ENCODE assay signal across 23 mouse cellular contexts in genomic region chr6:37703946-37704345, GRCm38 (mm10).
DNase-seq lines count a peak whose midpoint lies in the region; ATAC-seq and TF ChIP-seq lines count a peak whose summit lies in the region.
"Had no signal": no experiment of that assay in that cellular context is flagged by ENCODE, and none has a peak within 500 bp of the region (broad histone marks: within the 10 kb centered on the region; RNA-seq: fewer than 3 reads in every experiment).

No protein-coding gene starts in this region.

- H3K27me3 ChIP-seq in midbrain, postnatal 0 days (ENCODE audit: insufficient read depth, low read length) = no peaks in the 10 kb centered on the region
- H3K27me3 ChIP-seq in midbrain, embryonic 13.5 days = no peaks in the 10 kb centered on the region
- no peaks in the 10 kb centered on the region for H3K27me3 ChIP-seq in limb, embryonic 10.5 days (ENCODE audit: low read depth, poor library complexity, severe bottlenecking)
- H3K27me3 ChIP-seq: forebrain, embryonic 15.5 days; heart, embryonic 13.5 days; intestine, embryonic 15.5 days; Patski had no signal

- H3K9ac ChIP-seq in midbrain, postnatal 0 days (replicated peaks; ENCODE audit: low read length, poor library complexity, severe bottlenecking) = no peak overlapping the region
- no peak overlapping the region for H3K9ac ChIP-seq in midbrain, embryonic 13.5 days (replicated peaks)
- H3K9ac ChIP-seq: forebrain, embryonic 15.5 days; heart, embryonic 13.5 days; hindbrain, embryonic 14.5 days; intestine, embryonic 15.5 days had no signal

- H3K4me3 ChIP-seq in gastrocnemius, adult 2 months = no peak overlapping the region
- no peak overlapping the region for H3K4me3 ChIP-seq in midbrain, postnatal 0 days (ENCODE audit: low read depth, low read length)
- H3K4me3 ChIP-seq in midbrain, embryonic 13.5 days (replicated peaks) = no peak overlapping the region
- no peak overlapping the region for H3K4me3 ChIP-seq in limb, embryonic 10.5 days
- H3K4me3 ChIP-seq: forebrain, embryonic 15.5 days; heart, embryonic 13.5 days; intestine, embryonic 15.5 days had no signal

- no peaks in the 10 kb centered on the region for H3K9me3 ChIP-seq in midbrain, postnatal 0 days (ENCODE audit: low read length)
- H3K9me3 ChIP-seq in midbrain, embryonic 13.5 days = peaks cover 5% of the 10 kb centered on the region
- no peaks in the 10 kb centered on the region for H3K9me3 ChIP-seq in limb, embryonic 10.5 days (replicated peaks)
- H3K9me3 ChIP-seq: forebrain, embryonic 15.5 days; intestine, embryonic 15.5 days had no signal

- ATAC-seq in midbrain, postnatal 0 days (ENCODE audit: low FRiP score) = no peak
- no peak for ATAC-seq in midbrain, embryonic 13.5 days
- ATAC-seq: CD4-positive, CD25-positive, alpha-beta regulatory T cell, adult 4 months; forebrain, embryonic 15.5 days; intestine, embryonic 15.5 days; Patski had no signal

- 83% methylated on average over 2 of the region's 2 CpGs for WGBS in midbrain, postnatal 0 days
- WGBS in midbrain, embryonic 13.5 days = 93% methylated on average over 2 of the region's 2 CpGs
- WGBS in limb, embryonic 10.5 days = 93% methylated on average over 2 of the region's 2 CpGs

- no peak for TF ChIP-seq CTCF in gastrocnemius, adult 2 months (IDR thresholded peaks at IDR 0.05)
- TF ChIP-seq CTCF in midbrain, postnatal 0 days (IDR thresholded peaks at IDR 0.05) = no peak

- H3K27ac ChIP-seq in gastrocnemius, adult 2 months = peak overlapping the region; percentile 91; the same call in 1 of the 2 replicates
- H3K27ac ChIP-seq in midbrain, postnatal 0 days (ENCODE audit: low read depth, low read length) = no peak overlapping the region
- no peak overlapping the region for H3K27ac ChIP-seq in midbrain, embryonic 13.5 days
- no peak overlapping the region for H3K27ac ChIP-seq in limb, embryonic 10.5 days
- H3K27ac ChIP-seq: forebrain, embryonic 15.5 days; heart, embryonic 13.5 days; hindbrain, embryonic 14.5 days; intestine, embryonic 15.5 days had no signal

- DNase-seq in gastrocnemius, adult 2 months = no peak
- no peak for DNase-seq in gastrocnemius, adult 8-10 months (ENCODE audit: low spot score in 2 of 2)
- DNase-seq in midbrain, postnatal 0 days (ENCODE audit: low spot score) = peak; percentile 5
- DNase-seq in brain, adult 2 months (ENCODE audit: low read depth, low spot score) = peak; percentile 30
- DNase-seq in cerebellum, postnatal 14 days = no peak
- no peak for DNase-seq in limb, embryonic 10.5 days (ENCODE audit: low spot score)
- DNase-seq: adrenal gland, postnatal 10 days; adrenal gland, postnatal 36 days; cerebellum, adult 11-12 months; cerebellum, adult 8-10 months; cerebellum, postnatal 10 days; gastrocnemius, postnatal 25 days; heart, adult 18-20 months; heart, postnatal 14 days; heart, postnatal 4 days; kidney, adult 11 months had no signal

- H3K4me1 ChIP-seq in midbrain, postnatal 0 days (ENCODE audit: insufficient read depth, low read length) = no peaks in the 10 kb centered on the region
- H3K4me1 ChIP-seq in midbrain, embryonic 13.5 days (replicated peaks) = no peaks in the 10 kb centered on the region
- no peaks in the 10 kb centered on the region for H3K4me1 ChIP-seq in limb, embryonic 10.5 days
- H3K4me1 ChIP-seq: forebrain, embryonic 15.5 days; heart, embryonic 13.5 days; intestine, embryonic 15.5 days had no signal

- intact Hi-C loops in gastrocnemius, adult 2 months (cut with DNase I) = no loop called here

- no peaks in the 10 kb centered on the region for H3K36me3 ChIP-seq in midbrain, postnatal 0 days (ENCODE audit: insufficient read depth, low read length)
- H3K36me3 ChIP-seq in midbrain, embryonic 13.5 days = no peaks in the 10 kb centered on the region
- no peaks in the 10 kb centered on the region for H3K36me3 ChIP-seq in limb, embryonic 10.5 days
- H3K36me3 ChIP-seq: forebrain, embryonic 15.5 days; heart, embryonic 13.5 days; intestine, embryonic 15.5 days had no signal

- no peak overlapping the region for H3K4me2 ChIP-seq in midbrain, postnatal 0 days (ENCODE audit: low read depth, low read length, poor library complexity, severe bottlenecking)
- H3K4me2 ChIP-seq in midbrain, embryonic 13.5 days (replicated peaks) = no peak overlapping the region
- H3K4me2 ChIP-seq: forebrain, embryonic 15.5 days; heart, embryonic 13.5 days; hindbrain, embryonic 14.5 days; intestine, embryonic 15.5 days had no signal

Comparison
In these comparisons a context has a peak if more than half of its experiments do, and no peak if none do; other contexts are left out.
1. DNase-seq: peak in midbrain, postnatal 0 days (single experiment) and brain, adult 2 months (single experiment); none in gastrocnemius, adult 2 months (single experiment), gastrocnemius, adult 8-10 months (0 of 2), cerebellum, postnatal 14 days (0 of 2) and limb, embryonic 10.5 days (single experiment).